Mouse (Mus musculus) heart, adult 8-10 months (tissue): ENCODE data around the gene Nrp2. TPM values are rescaled to one million over a fixed set of nuclear protein-coding genes. Genes with fewer than 3 reads are reported as not detected.
A peak's percentile ranks its signal among the peaks of the same experiment; 100 is the strongest.

Experiments
- DNase-seq: peaks from one replicate; pipeline ENCODE4 v3.0.0; 2022; ENCODE audit warnings: low spot score
- total RNA-seq, 4 experiments: library from RNA; stranded (reverse); gene quantifications; 2 replicates each; pipeline ENCODE4 v1.2.4; 2022

The Nrp2 gene
- 10 to 100 TPM; 13.2 to 30.0 (median 26.7) TPM for total RNA-seq

DNA sequence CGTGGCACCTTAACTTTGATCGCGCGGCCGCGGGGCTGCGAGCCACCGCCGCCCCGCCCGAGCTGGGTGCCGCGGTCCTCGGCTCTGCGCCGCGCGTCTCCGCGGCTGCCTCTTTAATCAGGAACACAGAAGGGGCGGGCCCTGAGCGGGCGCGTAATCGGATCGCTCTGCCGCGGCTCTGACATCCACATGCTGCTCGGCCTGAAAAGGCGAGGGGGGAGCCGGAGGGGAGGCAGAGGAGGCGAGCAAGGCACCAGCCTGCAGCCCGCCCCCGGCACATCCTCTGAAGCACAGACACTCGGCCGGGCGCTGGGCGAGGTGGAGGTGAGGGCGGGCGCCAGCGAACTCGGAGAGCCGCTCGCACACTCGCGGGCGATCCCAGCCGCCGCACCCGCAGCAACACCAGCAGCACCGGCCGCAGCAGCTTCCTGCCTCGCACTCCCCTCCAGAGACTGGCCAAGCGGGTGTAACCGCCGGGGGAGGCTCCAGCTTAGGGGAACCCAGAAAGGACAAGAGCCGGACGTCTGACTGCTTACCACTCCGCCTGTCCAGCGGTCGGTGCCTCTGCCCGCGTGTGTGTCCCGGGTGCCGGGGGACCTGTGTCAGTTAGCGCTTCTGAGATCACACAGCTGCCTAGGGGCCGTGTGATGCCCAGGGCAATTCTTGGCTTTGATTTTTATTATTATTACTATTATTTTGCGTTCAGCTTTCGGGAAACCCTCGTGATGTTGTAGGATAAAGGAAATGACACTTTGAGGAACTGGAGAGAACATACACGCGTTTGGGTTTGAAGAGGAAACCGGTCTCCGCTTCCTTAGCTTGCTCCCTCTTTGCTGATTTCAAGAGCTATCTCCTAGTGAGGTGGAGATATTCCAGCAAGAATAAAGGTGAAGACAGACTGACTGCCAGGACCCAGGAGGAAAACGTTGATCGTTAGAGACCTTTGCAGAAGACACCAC lies at the start of gene Nrp2:
Nrp2 (plus strand) TSS at position 128 of the 959 bp plus-strand sequence.
- DNase-seq, result peak; percentile 89

DNA sequence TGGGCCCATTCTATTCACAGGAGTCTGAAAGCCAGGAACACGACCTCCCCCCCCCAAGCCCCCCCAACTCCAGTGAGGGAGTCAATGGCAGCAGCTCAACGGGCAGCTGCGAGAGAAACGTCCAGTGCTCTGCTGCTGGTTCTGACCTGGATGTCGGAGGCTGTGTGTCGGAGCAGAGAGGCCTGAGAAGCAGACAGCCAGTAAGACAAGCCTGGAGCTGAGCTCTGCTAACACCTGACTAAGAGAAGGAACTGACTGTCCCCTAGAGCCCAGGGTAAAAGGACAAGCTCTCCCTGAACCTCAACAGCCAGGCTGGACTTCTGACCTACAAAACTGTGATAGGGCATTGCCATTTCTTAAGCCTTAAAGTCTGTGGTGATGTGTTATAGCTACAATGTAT lies 48.6 kb upstream of the Nrp2 start:
- DNase-seq, result no peak

DNA sequence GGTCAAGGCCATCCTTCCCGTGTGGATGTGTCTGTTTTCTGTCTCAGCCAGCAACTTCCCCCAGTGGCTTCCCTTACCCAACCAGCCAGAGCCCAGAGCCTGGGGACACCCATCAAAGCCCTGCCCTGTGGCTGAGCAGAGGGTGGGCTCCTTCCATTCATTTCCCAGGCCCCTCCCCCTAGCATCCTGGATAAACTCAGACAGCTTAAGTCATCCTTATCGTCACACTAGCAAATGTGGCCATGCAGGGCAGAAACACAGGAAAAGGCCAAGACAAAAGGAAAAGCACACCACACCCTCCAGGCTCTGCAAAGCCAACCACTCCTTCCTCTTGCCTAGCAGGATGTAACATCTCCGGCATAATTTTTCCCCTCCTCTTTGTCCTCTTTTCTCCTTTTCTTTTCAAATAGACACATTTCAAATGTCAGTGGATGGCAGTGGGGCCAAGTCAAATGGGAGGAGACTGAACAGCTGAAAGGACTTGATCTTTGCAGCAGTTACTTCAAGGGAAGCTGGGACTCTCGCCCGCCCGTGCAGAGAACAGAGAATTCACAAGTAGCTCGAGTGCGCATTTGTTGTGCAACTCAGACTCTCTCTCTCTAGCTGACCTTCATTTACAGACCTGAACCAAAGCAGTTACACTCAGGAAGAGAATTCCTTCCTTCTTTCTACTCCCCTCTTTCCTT lies 38.0 kb upstream of the Nrp2 start:
- DNase-seq, result peak; percentile 73

GRCm38 (mm10) chr1:62665771-62666730 lies 37.0 kb upstream of the Nrp2 start:
- no peak for DNase-seq

GRCm38 (mm10) chr1:62666780-62667179 lies 36.3 kb upstream of the Nrp2 start:
- DNase-seq, result no peak

GRCm38 (mm10) chr1:62678611-62679344 lies 24.3 kb upstream of the Nrp2 start:
- no peak for DNase-seq

DNA sequence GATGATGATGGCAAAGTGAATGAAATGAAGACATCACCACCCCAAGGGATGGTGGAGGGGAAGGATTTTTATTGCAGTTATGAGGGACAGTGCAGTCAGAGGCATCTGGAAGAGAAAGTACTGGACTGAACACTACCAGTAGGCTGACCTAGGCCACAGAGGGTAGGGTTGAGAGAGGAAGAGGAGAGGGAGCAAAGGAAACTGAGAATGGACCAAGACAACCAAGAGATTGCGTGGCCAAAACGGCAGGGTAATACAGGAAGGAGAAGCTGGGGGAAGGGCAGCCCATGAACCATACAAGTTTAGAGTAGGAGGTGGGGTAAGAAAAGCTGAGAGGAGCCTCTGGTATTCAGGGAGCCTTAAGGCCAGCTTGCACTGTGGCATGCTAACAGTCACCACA lies 23.6 kb upstream of the Nrp2 start:
- DNase-seq, result no peak

GRCm38 (mm10) chr1:62682456-62683385 lies 20.4 kb upstream of the Nrp2 start:
- no peak for DNase-seq

DNA sequence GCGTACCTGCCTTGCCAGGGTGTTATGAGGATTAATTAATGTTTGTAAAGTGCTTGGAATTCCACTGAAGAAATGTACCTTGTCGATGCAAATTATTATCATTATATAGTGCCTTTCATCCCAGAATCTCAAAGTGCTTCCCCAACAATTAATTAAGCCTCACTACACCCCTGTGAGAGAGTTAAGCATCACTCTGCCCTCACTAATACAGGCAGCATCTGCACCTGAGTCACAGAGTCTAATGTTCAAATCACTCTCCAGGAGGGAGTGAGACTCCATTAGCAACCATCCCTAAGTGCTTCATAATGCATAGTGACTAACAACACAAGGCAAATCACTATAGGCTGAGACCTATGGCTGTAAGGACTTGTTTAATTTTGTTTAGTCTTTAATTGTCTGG lies 19.6 kb upstream of the Nrp2 start:
- DNase-seq, result no peak

- no peak for DNase-seq
Measured at GRCm38 (mm10) chr1:62687511-62687910, 15.6 kb upstream of the Nrp2 start.

GRCm38 (mm10) chr1:62691175-62691574 lies 11.9 kb upstream of the Nrp2 start:
- DNase-seq, result no peak

- DNase-seq, result no peak
Measured at GRCm38 (mm10) chr1:62696312-62696982, 6.6 kb upstream of the Nrp2 start.

GRCm38 (mm10) chr1:62696983-62697341 lies 6.1 kb upstream of the Nrp2 start:
- peak; percentile 73 for DNase-seq

- no peak for DNase-seq
Measured at GRCm38 (mm10) chr1:62697353-62697752, 5.7 kb upstream of the Nrp2 start.

DNA sequence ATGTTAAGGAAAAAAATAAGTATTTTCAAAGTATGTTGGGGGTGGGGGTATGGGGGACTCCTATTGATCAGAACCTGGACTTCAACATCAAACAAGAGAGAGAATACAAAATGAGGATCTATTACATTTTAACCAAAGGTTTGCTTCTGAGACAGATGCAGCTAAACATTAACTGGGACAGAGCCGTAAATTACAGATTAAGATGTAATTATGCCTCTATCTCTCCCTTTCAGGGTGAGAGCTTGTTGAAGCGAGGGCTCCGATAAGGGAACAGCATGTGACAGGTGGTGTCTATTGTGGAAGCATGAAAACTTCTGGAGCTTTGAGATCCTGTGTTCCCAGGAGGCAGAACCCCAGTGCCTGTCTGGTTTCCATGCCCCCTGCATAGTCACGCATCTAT lies 3.3 kb upstream of the Nrp2 start:
- no peak for DNase-seq

DNA sequence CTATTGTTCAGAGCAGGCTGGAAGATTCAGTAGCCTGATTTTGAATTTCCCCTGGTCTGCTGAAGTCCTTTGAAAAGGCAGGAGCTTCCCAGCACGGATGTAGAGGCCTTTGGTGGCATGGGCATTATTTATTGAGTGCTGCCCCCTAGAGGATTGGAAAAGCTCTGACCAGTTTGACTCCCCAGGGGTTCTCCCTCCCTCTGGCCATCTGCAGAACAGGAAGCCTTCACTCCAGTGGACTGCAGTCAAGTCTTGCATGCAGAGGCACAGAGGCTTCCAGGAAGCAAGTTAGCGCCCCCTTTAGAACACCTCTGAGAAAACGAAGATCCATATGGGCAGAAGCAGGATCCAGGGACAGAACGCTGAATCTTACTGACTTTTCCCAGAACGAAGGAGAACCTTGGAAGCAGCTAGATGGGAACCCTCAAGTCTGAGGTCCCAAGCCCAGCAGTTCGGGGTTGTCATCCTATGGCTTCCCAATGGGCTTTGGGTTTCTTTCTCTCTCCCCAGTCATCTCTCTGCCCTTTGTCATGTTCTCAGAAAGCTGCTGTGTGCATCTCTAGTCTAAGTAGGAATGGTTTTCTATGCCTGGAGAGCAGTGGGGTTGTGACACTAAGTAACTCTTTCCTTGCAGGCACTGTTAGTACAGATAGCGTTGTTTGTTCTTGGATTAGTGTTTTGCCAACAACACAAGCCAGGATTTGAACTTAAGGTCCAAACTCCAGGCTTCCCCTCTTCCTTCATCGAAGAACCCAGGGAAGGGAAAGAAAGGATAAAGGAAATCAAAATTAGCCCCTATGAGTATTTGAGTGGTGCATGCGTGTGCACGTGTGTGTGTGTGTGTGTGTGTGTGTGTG lies 1.8 kb upstream of the Nrp2 start:
- DNase-seq, result peak; percentile 93

DNA sequence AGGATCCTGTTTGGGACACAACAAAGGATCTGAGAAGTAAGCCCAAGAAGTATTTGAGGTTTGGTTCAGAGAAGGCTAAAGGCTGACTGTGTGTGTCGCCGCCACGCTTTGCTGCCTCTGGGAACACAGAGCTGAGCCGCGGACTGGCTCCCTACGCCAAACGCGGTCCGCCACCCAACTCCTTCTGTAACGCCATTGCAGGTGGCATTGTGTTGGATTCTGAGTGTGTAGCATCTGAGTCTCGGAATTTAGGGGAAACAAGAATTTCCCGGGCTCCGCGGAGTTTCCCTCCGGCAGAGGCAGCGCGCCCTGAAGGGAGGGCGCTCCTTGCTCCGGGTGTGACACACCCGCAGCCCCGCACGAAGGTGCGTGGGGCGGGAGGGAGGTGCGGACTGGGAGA lies 342 bp upstream of the Nrp2 start:
- DNase-seq, result no peak

DNA sequence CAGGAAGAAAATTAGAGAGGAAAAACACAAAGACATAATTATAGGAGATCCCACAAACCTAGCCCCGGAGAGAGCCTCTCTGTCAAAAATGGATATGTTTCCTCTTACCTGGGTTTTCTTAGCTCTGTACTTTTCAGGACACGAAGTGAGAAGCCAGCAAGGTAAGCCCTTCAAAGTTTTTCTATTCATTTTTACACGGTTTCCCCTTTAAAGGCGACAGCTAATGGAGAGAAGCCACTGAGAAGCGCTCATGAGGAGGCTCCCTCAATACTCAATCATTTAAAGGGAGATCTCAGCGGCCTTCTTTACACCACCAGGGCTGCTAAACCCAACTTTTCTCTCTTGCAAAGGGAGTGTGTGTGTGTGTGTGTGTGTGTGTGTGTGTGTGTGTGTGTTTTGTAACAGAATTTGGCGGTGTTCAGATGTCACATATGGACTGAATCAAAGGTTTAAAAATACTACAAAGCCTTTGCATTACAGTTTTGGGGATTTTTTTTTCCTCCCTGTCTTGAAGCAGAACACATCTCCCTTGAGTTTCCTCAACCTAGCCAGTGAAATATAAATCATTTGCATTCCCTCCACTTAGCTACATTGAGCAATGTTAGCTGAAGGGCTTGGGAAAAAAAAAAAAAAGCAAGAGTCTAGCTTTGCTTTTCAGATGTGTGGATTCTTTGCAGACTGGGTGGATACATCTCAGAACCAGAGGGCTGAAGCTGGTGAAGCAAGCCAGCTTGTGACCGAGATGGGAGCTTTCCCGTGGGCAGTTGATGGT lies 1.2 kb downstream of the Nrp2 start:
- DNase-seq, result no peak
